38 mouse cellular contexts compared by ENCODE assay signal in the genomic region with DNA sequence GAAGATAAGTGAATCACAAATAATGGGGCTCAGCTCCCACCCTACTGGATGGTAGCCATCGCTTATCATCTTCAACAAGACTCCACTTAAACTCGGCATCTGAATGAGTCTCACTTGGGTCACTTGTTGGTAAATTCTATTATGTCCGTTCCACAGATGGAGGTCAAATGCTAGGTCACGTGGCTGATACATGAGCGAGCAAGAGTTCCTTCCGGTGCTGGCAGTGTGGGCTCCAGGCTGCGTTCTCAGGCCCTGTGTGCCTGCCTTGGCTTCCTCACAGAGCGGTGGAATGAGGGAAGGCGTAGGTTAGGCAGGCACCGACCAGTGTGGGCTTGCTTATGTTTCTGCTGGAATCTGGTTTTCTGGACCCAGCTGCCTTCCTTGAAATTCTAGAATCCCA. TPM values are rescaled to one million over a fixed set of nuclear protein-coding genes. Genes with fewer than 3 reads are reported as not detected.
A peak's percentile ranks its signal among the peaks of the same experiment; 100 is the strongest.
DNase-seq lines count a peak whose midpoint lies in the region; ATAC-seq and TF ChIP-seq lines count a peak whose summit lies in the region.
"Had no signal": no experiment of that assay in that cellular context is flagged by ENCODE, and none has a peak within 500 bp of the region (broad histone marks: within the 10 kb centered on the region; RNA-seq: fewer than 3 reads in every experiment).

No protein-coding gene starts in this region.

- H3K79me2 ChIP-seq in heart, adult 2 months (replicated peaks; ENCODE audit: control insufficient read depth, insufficient read depth, low read length), result no peaks in the 10 kb centered on the region
- no peaks in the 10 kb centered on the region for H3K79me2 ChIP-seq in liver, adult 2 months (ENCODE audit: control insufficient read depth, insufficient read depth, low read length)

- no peaks in the 10 kb centered on the region for H3K27me3 ChIP-seq in heart, embryonic 14.5 days (ENCODE audit: control insufficient read depth, insufficient read depth, low read length)
- no peaks in the 10 kb centered on the region for H3K27me3 ChIP-seq in heart, adult 2 months (ENCODE audit: control insufficient read depth, insufficient read depth, low read length)
- no peaks in the 10 kb centered on the region for H3K27me3 ChIP-seq in liver, adult 2 months (ENCODE audit: control insufficient read depth, insufficient read depth, low read length)
- no peaks in the 10 kb centered on the region for H3K27me3 ChIP-seq in kidney, adult 2 months (replicated peaks; ENCODE audit: control insufficient read depth, insufficient read depth, low read length)
- H3K27me3 ChIP-seq: embryonic facial prominence, embryonic 13.5 days; hindbrain, embryonic 15.5 days; kidney, embryonic 15.5 days; limb, embryonic 12.5 days; stomach, embryonic 15.5 days had no signal

- TF ChIP-seq CTCF in heart, adult 2 months (IDR thresholded peaks at IDR 0.05), result no peak
- TF ChIP-seq CTCF in liver, adult 2 months (IDR thresholded peaks at IDR 0.05; ENCODE audit: low read depth, low read length), result no peak
- TF ChIP-seq CTCF in kidney, adult 2 months (conservative IDR thresholded peaks at IDR 0.05; ENCODE audit: insufficient read depth, insufficient read length, low read depth, low read length), result no peak

- peaks cover 8% of the 10 kb centered on the region for H3K36me3 ChIP-seq in heart, embryonic 14.5 days (ENCODE audit: control insufficient read depth, insufficient read depth, low read length)
- no peaks in the 10 kb centered on the region for H3K36me3 ChIP-seq in heart, adult 2 months (ENCODE audit: control insufficient read depth, insufficient read depth, low read length)
- H3K36me3 ChIP-seq in liver, adult 2 months (ENCODE audit: control insufficient read depth, insufficient read depth, low read length), result no peaks in the 10 kb centered on the region
- no peaks in the 10 kb centered on the region for H3K36me3 ChIP-seq in kidney, adult 2 months (ENCODE audit: control insufficient read depth, insufficient read depth, low read length)

- peaks cover 10 to 20% of the 10 kb centered on the region in 2 experiments for H3K4me1 ChIP-seq in heart, embryonic 14.5 days (ENCODE audit: control insufficient read depth in 2 of 2, insufficient read depth in 2 of 2, low read length in 2 of 2)
- peaks cover 7% of the 10 kb centered on the region for H3K4me1 ChIP-seq in heart, adult 2 months (ENCODE audit: control insufficient read depth, insufficient read depth, low read length)
- no peaks in the 10 kb centered on the region for H3K4me1 ChIP-seq in liver, adult 2 months (ENCODE audit: control insufficient read depth, insufficient read depth, low read length)
- H3K4me1 ChIP-seq in brown adipose tissue, adult 24 weeks (ENCODE audit: control insufficient read depth, insufficient read depth, insufficient read length, low read length), result peaks cover 14% of the 10 kb centered on the region; the same call in 1 of the 2 replicates
- no peaks in the 10 kb centered on the region for H3K4me1 ChIP-seq in kidney, adult 2 months (ENCODE audit: control insufficient read depth, insufficient read depth, low read length)
- H3K4me1 ChIP-seq: hindbrain, embryonic 15.5 days; stomach, embryonic 15.5 days had no signal

- intact Hi-C loops in heart, postnatal 36 days (cut with DNase I), result no loop called here
- intact Hi-C loops in heart, adult 2 months (cut with DNase I), result no loop called here

- H3K9me3 ChIP-seq in heart, embryonic 14.5 days (ENCODE audit: control insufficient read depth, low read length), result no peaks in the 10 kb centered on the region
- H3K9me3 ChIP-seq: embryonic facial prominence, embryonic 13.5 days; G1E; hindbrain, embryonic 10.5 days; hindbrain, embryonic 15.5 days; kidney, embryonic 15.5 days; limb, embryonic 12.5 days; stomach, embryonic 15.5 days had no signal

- no peak overlapping the region for H3K4me2 ChIP-seq in heart, embryonic 14.5 days (ENCODE audit: low read length)
- H3K4me2 ChIP-seq: embryonic facial prominence, embryonic 13.5 days; hindbrain, embryonic 15.5 days; kidney, embryonic 15.5 days; limb, embryonic 12.5 days; lung, embryonic 14.5 days; midbrain, embryonic 11.5 days; stomach, embryonic 15.5 days had no signal

- no peak for ATAC-seq in heart, embryonic 14.5 days (ENCODE audit: insufficient number of reproducible peaks, insufficient read depth, low FRiP score, low read depth)
- ATAC-seq: forebrain, embryonic 16.5 days; inflammation-experienced regulatory T-cells, adult 6 months; midbrain, embryonic 16.5 days had no signal

- H3K4me3 ChIP-seq in heart, embryonic 14.5 days (ENCODE audit: control insufficient read depth in 1 of 2, insufficient read depth in 1 of 2, low read depth in 1 of 2, low read length in 2 of 2), result no peak overlapping the region
- no peak overlapping the region for H3K4me3 ChIP-seq in heart, adult 2 months
- no peak overlapping the region for H3K4me3 ChIP-seq in liver, adult 2 months (ENCODE audit: insufficient read depth, low read depth, low read length)
- H3K4me3 ChIP-seq in brown adipose tissue, adult 24 weeks (ENCODE audit: insufficient read depth, low read depth, low read length), result no peak overlapping the region
- no peak overlapping the region for H3K4me3 ChIP-seq in kidney, adult 2 months (ENCODE audit: insufficient read depth, low read depth, low read length)
- H3K4me3 ChIP-seq: embryonic facial prominence, embryonic 13.5 days; erythroblast, embryonic 14.5 days; gastrocnemius, adult 2 months; hindbrain, embryonic 10.5 days; hindbrain, embryonic 15.5 days; kidney, embryonic 15.5 days; limb, embryonic 12.5 days; stomach, embryonic 15.5 days had no signal

- 52% methylated on average over 10 of the region's 10 CpGs for WGBS in heart, embryonic 14.5 days
- WGBS in heart, adult 2 months, result 36% methylated on average over 10 of the region's 10 CpGs
- WGBS in liver, adult 2 months, result 79% methylated on average over 10 of the region's 10 CpGs
- WGBS in kidney, adult 2 months, result 63% methylated on average over 10 of the region's 10 CpGs

- peak overlapping the region; percentile 21 to 56; a peak in 2 of 4 replicates for H3K27ac ChIP-seq in heart, embryonic 14.5 days (replicated peaks in 1 of 2; ENCODE audit: control insufficient read depth in 1 of 2, insufficient read depth in 1 of 2, low read depth in 2 of 2, low read length in 2 of 2)
- H3K27ac ChIP-seq in heart, adult 2 months, result no peak overlapping the region; the same call in 1 of the 2 replicates
- H3K27ac ChIP-seq in liver, adult 2 months (replicated peaks; ENCODE audit: insufficient read depth, low read depth, low read length), result peak overlapping the region; percentile 34
- H3K27ac ChIP-seq in brown adipose tissue, adult 24 weeks (replicated peaks; ENCODE audit: low read depth, low read length), result peak overlapping the region; percentile 17; the same call in 1 of the 2 replicates
- no peak overlapping the region for H3K27ac ChIP-seq in kidney, adult 2 months (ENCODE audit: insufficient read depth, low read depth, low read length)
- H3K27ac ChIP-seq: embryonic facial prominence, embryonic 13.5 days; gastrocnemius, adult 2 months; hindbrain, embryonic 15.5 days; liver, embryonic 14.5 days; stomach, embryonic 15.5 days had no signal

- no peak for TF ChIP-seq POLR2A in heart, adult 2 months (IDR thresholded peaks at IDR 0.05; ENCODE audit: insufficient read depth, low read depth, low read length)
- TF ChIP-seq POLR2A in liver, adult 2 months (IDR thresholded peaks at IDR 0.05; ENCODE audit: extremely low read depth, insufficient read depth, low read length), result no peak
- no peak for TF ChIP-seq POLR2A in kidney, adult 2 months (IDR thresholded peaks at IDR 0.05; ENCODE audit: low read depth, low read length)

- TF ChIP-seq EP300 in heart, adult 2 months (IDR thresholded peaks at IDR 0.05; ENCODE audit: insufficient read depth, low read depth, low read length), result no peak

- no peak overlapping the region for H3K9ac ChIP-seq in heart, embryonic 14.5 days (ENCODE audit: low read length)
- no peak overlapping the region for H3K9ac ChIP-seq in heart, adult 2 months (ENCODE audit: low read depth, low read length)
- no peak overlapping the region for H3K9ac ChIP-seq in liver, adult 2 months (ENCODE audit: low read depth, low read length)
- H3K9ac ChIP-seq: embryonic facial prominence, embryonic 13.5 days; hindbrain, embryonic 15.5 days; kidney, embryonic 15.5 days; liver, embryonic 14.5 days; lung, embryonic 14.5 days; stomach, embryonic 15.5 days had no signal

- peak; percentile 92 for DNase-seq in heart, adult 11 months
- no peak for DNase-seq in heart, postnatal 36 days
- DNase-seq in heart, adult 2 months, result no peak
- no peak for DNase-seq in liver, adult 2 months (ENCODE audit: extremely low read depth, low read depth, low spot score)
- no peak for DNase-seq in liver
- no peak for DNase-seq in kidney, adult 2 months
- DNase-seq: adrenal gland, adult 8-10 months; cerebellum, adult 11-12 months; cerebellum, adult 9-11 months; embryo, embryonic 11 days; gastrocnemius, adult 2 months; gastrocnemius, postnatal 36 days; kidney, adult 11 months; kidney, postnatal 25 days; right cerebral cortex, postnatal 25 days; thymus, postnatal 14 days had no signal

RNA-seq across cellular contexts. Expression of a gene that starts 1.9 kb away (rescaled TPM):
- total RNA-seq in heart, postnatal 36 days (2021), result not detected
- 0.11 TPM in 1 of 2 replicates, not detected in the other for polyA plus RNA-seq in heart, embryonic 14.5 days (2014; fragmentation: Nextera tagmentation; extraction: Ambion mirVana)
- total RNA-seq in heart, adult 2 months (2021), result not detected
- polyA plus RNA-seq in heart, adult 2 months (2012; rRNA removed), result not detected in 2 replicates
- total RNA-seq in liver, adult 2 months (2014; rRNA removed), result not detected in 2 replicates
- not detected in 2 replicates for polyA plus RNA-seq in liver, adult 2 months (2012; rRNA removed)
- polyA plus RNA-seq in brown adipose tissue, adult 24 weeks (2012; ENCODE audit: insufficient read depth, insufficient read length, missing spikeins), result not detected in 2 replicates
- 0.03 TPM in 1 of 2 replicates, not detected in the other for polyA plus RNA-seq in kidney, adult 2 months (2012; rRNA removed)
- total RNA-seq: adrenal gland, adult 8-10 months; gastrocnemius, adult 2 months; gastrocnemius, postnatal 36 days; left cerebral cortex, adult 18-20 months; left cerebral cortex, postnatal 14 days; megakaryocyte progenitor cell, adult 5-6 weeks had no signal
- polyA plus RNA-seq: embryonic facial prominence, embryonic 13.5 days; erythroblast, embryonic 14.5 days; forebrain, embryonic 11.5 days; forebrain, embryonic 16.5 days; G1E; hindbrain, embryonic 10.5 days; hindbrain, embryonic 15.5 days; inflammation-experienced regulatory T-cells, adult 6 months; limb, embryonic 12.5 days; liver, embryonic 14.5 days; midbrain, embryonic 11.5 days; midbrain, embryonic 16.5 days; neural tube, embryonic 11.5 days; urinary bladder, adult 2 months had no signal

RNA-seq across cellular contexts. Expression of a gene that starts 23.1 kb away (rescaled TPM):
- total RNA-seq in heart, postnatal 36 days (2021), result 10 to 100 TPM in 1 of 2 experiments, 1 to 10 TPM in 1; 7.6 to 11.0 TPM
- 11.4 and 13.3 TPM in 2 replicates for polyA plus RNA-seq in heart, embryonic 14.5 days (2014; fragmentation: Nextera tagmentation; extraction: Ambion mirVana)
- total RNA-seq in heart, adult 2 months (2021), result 1 to 10 TPM; 7.2 to 7.9 TPM
- 10.3 and 14.4 TPM in 2 replicates for polyA plus RNA-seq in heart, adult 2 months (2012; rRNA removed)
- 2.4 and 2.6 TPM in 2 replicates for total RNA-seq in liver, adult 2 months (2014; rRNA removed)
- 7.6 and 8.6 TPM in 2 replicates for polyA plus RNA-seq in liver, adult 2 months (2012; rRNA removed)
- polyA plus RNA-seq in brown adipose tissue, adult 24 weeks (2012; ENCODE audit: insufficient read depth, insufficient read length, missing spikeins), result 4.5 and 7.4 TPM in 2 replicates
- polyA plus RNA-seq in kidney, adult 2 months (2012; rRNA removed), result 14.8 and 15.3 TPM in 2 replicates

RNA-seq across cellular contexts. Expression of a gene that starts 23.4 kb away (rescaled TPM):
- total RNA-seq in heart, postnatal 36 days (2021), result 1 to 10 TPM; 5.5 to 6.6 TPM
- 7.0 and 7.7 TPM in 2 replicates for polyA plus RNA-seq in heart, embryonic 14.5 days (2014; fragmentation: Nextera tagmentation; extraction: Ambion mirVana)
- 1 to 10 TPM; 5.0 to 5.2 TPM for total RNA-seq in heart, adult 2 months (2021)
- polyA plus RNA-seq in heart, adult 2 months (2012; rRNA removed), result 3.8 and 6.3 TPM in 2 replicates
- total RNA-seq in liver, adult 2 months (2014; rRNA removed), result 8.0 and 9.0 TPM in 2 replicates
- polyA plus RNA-seq in liver, adult 2 months (2012; rRNA removed), result 5.9 and 6.6 TPM in 2 replicates
- polyA plus RNA-seq in brown adipose tissue, adult 24 weeks (2012; ENCODE audit: insufficient read depth, insufficient read length, missing spikeins), result 6.9 and 7.0 TPM in 2 replicates
- polyA plus RNA-seq in kidney, adult 2 months (2012; rRNA removed), result 9.7 and 10.6 TPM in 2 replicates

Comparison
In these comparisons a context has a peak if more than half of its experiments do, and no peak if none do; other contexts are left out.
1. H3K27ac ChIP-seq: peak in heart, embryonic 14.5 days (2 of 2), liver, adult 2 months (single experiment) and brown adipose tissue, adult 24 weeks (single experiment); none in heart, adult 2 months (single experiment) and kidney, adult 2 months (single experiment).